16 mouse cellular contexts compared by ENCODE assay signal in genomic region chr15:99469736-99470135, GRCm38 (mm10). TPM values are rescaled to one million over a fixed set of nuclear protein-coding genes. Genes with fewer than 3 reads are reported as not detected.
DNase-seq lines count a peak whose midpoint lies in the region; ATAC-seq and TF ChIP-seq lines count a peak whose summit lies in the region.
"Had no signal": no experiment of that assay in that cellular context is flagged by ENCODE, and none has a peak within 500 bp of the region (broad histone marks: within the 10 kb centered on the region; RNA-seq: fewer than 3 reads in every experiment).

No protein-coding gene starts in this region.

- no peaks in the 10 kb centered on the region for H3K9me3 ChIP-seq in E14TG2a.4 (ENCODE audit: low read length)
- H3K9me3 ChIP-seq: hindbrain, embryonic 15.5 days; stomach, embryonic 15.5 days had no signal

- no peak for ATAC-seq in erythroid progenitor cell, adult 5-6 weeks (replicated peaks; ENCODE audit: low FRiP score, poor library complexity, severe bottlenecking)
- ATAC-seq: forebrain, embryonic 14.5 days had no signal

- peaks cover 2% of the 10 kb centered on the region; the same call in 1 of the 2 replicates for H3K4me1 ChIP-seq in cerebellum, adult 2 months (ENCODE audit: control insufficient read depth, insufficient read depth, low read length)
- peaks cover 5% of the 10 kb centered on the region for H3K4me1 ChIP-seq in heart, adult 2 months (ENCODE audit: control insufficient read depth, insufficient read depth, low read length)
- H3K4me1 ChIP-seq in kidney, adult 2 months (ENCODE audit: control insufficient read depth, insufficient read depth, low read length) = peaks cover 4% of the 10 kb centered on the region; the same call in 1 of the 2 replicates
- peaks cover 77% of the 10 kb centered on the region for H3K4me1 ChIP-seq in E14TG2a.4 (replicated peaks; ENCODE audit: low read depth, low read length)

- H3K36me3 ChIP-seq in heart, adult 2 months (ENCODE audit: control insufficient read depth, insufficient read depth, low read length) = no peaks in the 10 kb centered on the region
- no peaks in the 10 kb centered on the region for H3K36me3 ChIP-seq in kidney, adult 2 months (ENCODE audit: control insufficient read depth, insufficient read depth, low read length)
- H3K36me3 ChIP-seq in E14TG2a.4 (ENCODE audit: insufficient read depth, low read length) = peaks cover 16% of the 10 kb centered on the region

- 0 out of 2 replicates have a peak overlapping the region, but pooled peaks have one; percentile 28 for H3K9ac ChIP-seq in heart, adult 2 months (ENCODE audit: low read depth, low read length)
- H3K9ac ChIP-seq: embryonic facial prominence, embryonic 13.5 days; hindbrain, embryonic 15.5 days; stomach, embryonic 15.5 days had no signal

- no peaks in the 10 kb centered on the region for H3K27me3 ChIP-seq in cerebellum, adult 2 months (ENCODE audit: control insufficient read depth, insufficient read depth, low read length)
- H3K27me3 ChIP-seq in heart, adult 2 months (ENCODE audit: control insufficient read depth, insufficient read depth, low read length) = no peaks in the 10 kb centered on the region
- no peaks in the 10 kb centered on the region for H3K27me3 ChIP-seq in kidney, adult 2 months (replicated peaks; ENCODE audit: control insufficient read depth, insufficient read depth, low read length)
- no peaks in the 10 kb centered on the region for H3K27me3 ChIP-seq in E14TG2a.4 (ENCODE audit: insufficient read depth, low read length)
- H3K27me3 ChIP-seq: embryonic facial prominence, embryonic 13.5 days; hindbrain, embryonic 15.5 days; stomach, embryonic 15.5 days had no signal

- TF ChIP-seq POLR2A in cerebellum, adult 2 months (IDR thresholded peaks at IDR 0.05; ENCODE audit: borderline replicate concordance, insufficient read depth, low read length) = no peak
- TF ChIP-seq POLR2A in heart, adult 2 months (IDR thresholded peaks at IDR 0.05; ENCODE audit: insufficient read depth, low read depth, low read length) = no peak
- TF ChIP-seq POLR2A in kidney, adult 2 months (IDR thresholded peaks at IDR 0.05; ENCODE audit: low read depth, low read length) = no peak

- no peak for TF ChIP-seq CTCF in cerebellum, adult 2 months (IDR thresholded peaks at IDR 0.05; ENCODE audit: borderline replicate concordance, insufficient read depth, low read depth, low read length)
- TF ChIP-seq CTCF in heart, adult 2 months (IDR thresholded peaks at IDR 0.05) = no peak
- TF ChIP-seq CTCF in kidney, adult 2 months (conservative IDR thresholded peaks at IDR 0.05; ENCODE audit: insufficient read depth, insufficient read length, low read depth, low read length) = no peak
- no peak for TF ChIP-seq CTCF in E14TG2a.4 (conservative IDR thresholded peaks at IDR 0.05; ENCODE audit: low read length)

- H3K4me3 ChIP-seq in cerebellum, adult 2 months (replicated peaks; ENCODE audit: insufficient read depth, low read depth, low read length) = peak overlapping the region; percentile 72
- no peak overlapping the region; the same call in 1 of the 2 replicates for H3K4me3 ChIP-seq in heart, adult 2 months
- H3K4me3 ChIP-seq in kidney, adult 2 months (ENCODE audit: insufficient read depth, low read depth, low read length) = no peak overlapping the region
- peak overlapping the region; percentile 64 for H3K4me3 ChIP-seq in E14TG2a.4 (replicated peaks; ENCODE audit: low read length)
- H3K4me3 ChIP-seq: embryonic facial prominence, embryonic 13.5 days; hindbrain, embryonic 15.5 days; stomach, embryonic 15.5 days had no signal

- H3K27ac ChIP-seq in cerebellum, adult 2 months (ENCODE audit: insufficient read depth, low read length) = no peak overlapping the region
- peak overlapping the region; percentile 53 for H3K27ac ChIP-seq in heart, adult 2 months
- H3K27ac ChIP-seq in kidney, adult 2 months (ENCODE audit: insufficient read depth, low read depth, low read length) = peak overlapping the region; percentile 28
- H3K27ac ChIP-seq: embryonic facial prominence, embryonic 13.5 days; hindbrain, embryonic 15.5 days; macrophage; stomach, embryonic 15.5 days had no signal

- WGBS in cerebellum, adult 2 months = 39% methylated on average over 4 of the region's 4 CpGs
- 54% methylated on average over 4 of the region's 4 CpGs for WGBS in heart, adult 2 months
- 62% methylated on average over 4 of the region's 4 CpGs for WGBS in kidney, adult 2 months

- TF ChIP-seq EP300 in heart, adult 2 months (IDR thresholded peaks at IDR 0.05; ENCODE audit: insufficient read depth, low read depth, low read length) = no peak

- DNase-seq in cerebellum, adult 2 months = peak in 1 of 2 experiments; percentile 25
- DNase-seq in cerebellum, postnatal 4 days (ENCODE audit: low spot score in 2 of 2) = no peak
- no peak for DNase-seq in heart, adult 2 months
- no peak for DNase-seq in heart, adult 11 months
- no peak for DNase-seq in kidney, adult 2 months
- DNase-seq in kidney, postnatal 36 days = no peak

- intact Hi-C loops in heart, adult 2 months (cut with DNase I) = loop anchor here (2.0 kb wide), 1 partner anchor 153 kb away; no protein-coding TSS in a partner anchor

- no peaks in the 10 kb centered on the region for H3K79me2 ChIP-seq in heart, adult 2 months (replicated peaks; ENCODE audit: control insufficient read depth, insufficient read depth, low read length)

RNA-seq across cellular contexts. Expression of gene Bcdin3d, which starts 4.8 kb away (rescaled TPM):
- 11.6 and 12.4 TPM in 2 replicates for polyA plus RNA-seq in cerebellum, adult 2 months (2012; rRNA removed)
- 1 to 10 TPM; 2.5 to 3.1 TPM for total RNA-seq in heart, adult 2 months (2021)
- polyA plus RNA-seq in heart, adult 2 months (2012; rRNA removed) = 4.2 and 4.3 TPM in 2 replicates
- polyA plus RNA-seq in kidney, adult 2 months (2012; rRNA removed) = 5.8 and 7.0 TPM in 2 replicates
- 1.3 and 1.4 TPM in 2 replicates for total RNA-seq in erythroid progenitor cell, adult 5-6 weeks (2015; ENCODE audit: low replicate concordance)
- total RNA-seq in erythroid progenitor cell, adult 5-6 weeks (2017; ENCODE audit: low replicate concordance) = 0.51 and 1.3 TPM in 2 replicates

RNA-seq across cellular contexts. Expression of gene Nckap5l, which starts 12.2 kb away (rescaled TPM):
- 12.3 TPM in 2 replicates for polyA plus RNA-seq in cerebellum, adult 2 months (2012; rRNA removed)
- 1 to 10 TPM; 4.2 to 5.2 TPM for total RNA-seq in heart, adult 2 months (2021)
- 3.5 and 4.5 TPM in 2 replicates for polyA plus RNA-seq in heart, adult 2 months (2012; rRNA removed)
- 3.1 and 3.9 TPM in 2 replicates for polyA plus RNA-seq in kidney, adult 2 months (2012; rRNA removed)
- 0.84 TPM in 1 of 2 replicates, not detected in the other for total RNA-seq in erythroid progenitor cell, adult 5-6 weeks (2015; ENCODE audit: low replicate concordance)
- total RNA-seq in erythroid progenitor cell, adult 5-6 weeks (2017; ENCODE audit: low replicate concordance) = not detected in 2 replicates

RNA-seq across cellular contexts. Expression of gene Faim2, which starts 58.2 kb away (rescaled TPM):
- polyA plus RNA-seq in cerebellum, adult 2 months (2012; rRNA removed) = 241 and 263 TPM in 2 replicates
- under 1 TPM; 0.07 to 0.39 TPM for total RNA-seq in heart, adult 2 months (2021)
- 0.26 and 0.53 TPM in 2 replicates for polyA plus RNA-seq in heart, adult 2 months (2012; rRNA removed)
- polyA plus RNA-seq in kidney, adult 2 months (2012; rRNA removed) = 0.43 and 1.3 TPM in 2 replicates
- total RNA-seq in erythroid progenitor cell, adult 5-6 weeks (2015; ENCODE audit: low replicate concordance) = not detected in 2 replicates
- total RNA-seq in erythroid progenitor cell, adult 5-6 weeks (2017; ENCODE audit: low replicate concordance) = 0.38 TPM in 1 of 2 replicates, not detected in the other
- polyA plus RNA-seq: erythroblast, embryonic 14.5 days; limb, embryonic 11.5 days; liver, adult 2 months; macrophage had no signal

Comparison
In these comparisons a context has a peak if more than half of its experiments do, and no peak if none do; other contexts are left out.
1. H3K4me3 ChIP-seq: peak in cerebellum, adult 2 months (single experiment) and E14TG2a.4 (single experiment); none in heart, adult 2 months (single experiment) and kidney, adult 2 months (single experiment).
2. RNA of gene Faim2, which starts 58.2 kb away (polyA plus RNA-seq): 241 to 263 TPM in cerebellum, adult 2 months; 0.43 to 1.3 TPM in kidney, adult 2 months and 0.26 to 0.53 TPM in heart, adult 2 months; every median in the first group is over 100 times any median in the second.